Mouse (Mus musculus): Measurements from ENCODE around the gene Btbd9. TPM values are rescaled to one million over a fixed set of nuclear protein-coding genes. Genes with fewer than 3 reads are reported as not detected.
"Not testable (repeated sequence)": the region's sequence is repeated elsewhere in the genome, so short reads cannot be mapped to it uniquely, and the experiment has no call there.

Gene Btbd9
- total RNA-seq, 2 experiments from 2014 or later, result 35.6 to 45.4 TPM

GRCm38 (mm10) chr17:30512531-30512930 lies 63.8 kb downstream of the Btbd9 start:
- DNase-seq, result no peak

GRCm38 (mm10) chr17:30512007-30512406 lies 64.3 kb downstream of the Btbd9 start:
- no peak for DNase-seq

GRCm38 (mm10) chr17:30511399-30511798 lies 64.9 kb downstream of the Btbd9 start:
- DNase-seq, result no peak

GRCm38 (mm10) chr17:30510171-30510570 lies 66.1 kb downstream of the Btbd9 start:
- DNase-seq, result peak in 1 of 2 experiments; percentile 19

GRCm38 (mm10) chr17:30509646-30510045 lies 66.6 kb downstream of the Btbd9 start:
- no peak for DNase-seq

GRCm38 (mm10) chr17:30507636-30508576 lies 68.4 kb downstream of the Btbd9 start:
- DNase-seq, result no peak

GRCm38 (mm10) chr17:30506916-30507315 lies 69.4 kb downstream of the Btbd9 start:
- DNase-seq, result no peak

- not testable (repeated sequence) for DNase-seq
These were observed 76.7 kb downstream of the Btbd9 start for GRCm38 (mm10) chr17:30499541-30499940.

GRCm38 (mm10) chr17:30498779-30499178 lies 77.5 kb downstream of the Btbd9 start:
- no peak for DNase-seq

GRCm38 (mm10) chr17:30498376-30498719 lies 77.9 kb downstream of the Btbd9 start:
- DNase-seq, result peak; percentile 68 to 79

GRCm38 (mm10) chr17:30497525-30498375 lies 78.5 kb downstream of the Btbd9 start:
- no peak for DNase-seq

- DNase-seq, result no peak
These were observed 80.7 kb downstream of the Btbd9 start for GRCm38 (mm10) chr17:30495567-30495966.

GRCm38 (mm10) chr17:30495154-30495553 lies 81.1 kb downstream of the Btbd9 start:
- DNase-seq, result no peak

GRCm38 (mm10) chr17:30493481-30493880 lies 82.8 kb downstream of the Btbd9 start:
- no peak for DNase-seq

GRCm38 (mm10) chr17:30492191-30492590 lies 84.1 kb downstream of the Btbd9 start:
- no peak for DNase-seq

GRCm38 (mm10) chr17:30491601-30492000 lies 84.7 kb downstream of the Btbd9 start:
- DNase-seq, result no peak

- DNase-seq, result no peak
These were observed 85.7 kb downstream of the Btbd9 start for GRCm38 (mm10) chr17:30490601-30491000.

GRCm38 (mm10) chr17:30490086-30490485 lies 86.2 kb downstream of the Btbd9 start:
- DNase-seq, result no peak

GRCm38 (mm10) chr17:30489629-30490028 lies 86.7 kb downstream of the Btbd9 start:
- DNase-seq, result no peak

GRCm38 (mm10) chr17:30487695-30488094 lies 88.6 kb downstream of the Btbd9 start:
- no peak for DNase-seq

GRCm38 (mm10) chr17:30485067-30485854 lies 91.0 kb downstream of the Btbd9 start:
- no peak for DNase-seq

GRCm38 (mm10) chr17:30484446-30485066 lies 91.7 kb downstream of the Btbd9 start:
- DNase-seq, result no peak
